Mouse (Mus musculus) bone marrow macrophage, adult 2 months (primary cell): ENCODE results near the gene Plekhs1.

ENCODE experiments used
- CTCF ChIP-seq: IDR thresholded peaks from 2 replicates; pipeline ENCODE4 v1.5.1; 2012; ENCODE audit warnings: low read depth, mild to moderate bottlenecking, low read length, moderate library complexity
- POLR2A ChIP-seq: IDR thresholded peaks from 2 replicates; pipeline ENCODE4 v1.6.1; 2012; ENCODE audit warnings: mild to moderate bottlenecking, low read depth, low read length, borderline replicate concordance

- TF ChIP-seq CTCF (no peak), POLR2A (no peak)
Measured at GRCm38 (mm10) chr19:56477832-56478231, 16.4 kb downstream of the Plekhs1 start.
